Mouse (Mus musculus) cerebellum, adult 11 months (tissue): Measurements from ENCODE around the gene Trib3.
A peak's percentile ranks its signal among the peaks of the same experiment; 100 is the strongest.
"Not testable (repeated sequence)": the region's sequence is repeated elsewhere in the genome, so short reads cannot be mapped to it uniquely, and the experiment has no call there.

Source experiments
- DNase-seq: peaks from one replicate; pipeline ENCODE4 v3.0.0; 2022

Gene Trib3

DNA sequence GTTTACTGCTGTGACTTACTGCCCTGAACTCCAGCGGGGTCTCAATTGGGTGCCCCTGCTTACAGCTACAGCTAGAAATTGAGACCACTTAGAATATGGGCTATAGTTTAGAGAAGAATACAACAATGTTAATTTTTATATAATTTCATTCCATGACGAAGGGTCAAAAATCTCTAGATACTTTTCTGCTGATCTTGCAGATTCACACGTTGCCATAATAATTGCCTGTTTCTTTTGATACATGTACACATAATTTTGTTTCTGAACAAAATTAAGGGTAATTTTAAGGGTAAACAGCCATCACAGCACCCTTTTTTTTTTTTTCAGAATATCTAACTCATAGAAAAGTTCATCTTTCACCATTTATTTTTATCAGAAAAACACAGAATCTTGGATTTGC lies 36.6 kb downstream of the Trib3 start:
- no peak for DNase-seq

DNA sequence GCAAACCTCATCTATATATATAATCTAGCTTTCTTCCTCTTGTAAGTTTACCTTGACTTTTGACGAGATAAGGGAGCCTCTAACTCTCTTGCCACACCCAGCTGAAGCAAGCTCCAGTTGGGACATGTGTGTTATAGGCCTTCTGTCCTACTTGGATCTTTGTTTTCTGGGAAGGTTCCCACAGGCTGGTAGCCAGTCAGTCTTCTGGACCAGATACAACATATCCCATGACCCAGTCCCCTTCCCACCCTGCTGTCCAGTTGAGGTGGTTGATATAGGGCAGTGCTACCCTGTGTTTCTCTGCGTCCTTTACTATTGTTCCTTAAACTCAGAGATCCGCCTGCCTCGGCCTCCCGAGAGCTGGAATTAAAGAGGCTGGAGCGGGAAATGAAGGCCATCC lies 38.4 kb downstream of the Trib3 start:
- no peak for DNase-seq

DNA sequence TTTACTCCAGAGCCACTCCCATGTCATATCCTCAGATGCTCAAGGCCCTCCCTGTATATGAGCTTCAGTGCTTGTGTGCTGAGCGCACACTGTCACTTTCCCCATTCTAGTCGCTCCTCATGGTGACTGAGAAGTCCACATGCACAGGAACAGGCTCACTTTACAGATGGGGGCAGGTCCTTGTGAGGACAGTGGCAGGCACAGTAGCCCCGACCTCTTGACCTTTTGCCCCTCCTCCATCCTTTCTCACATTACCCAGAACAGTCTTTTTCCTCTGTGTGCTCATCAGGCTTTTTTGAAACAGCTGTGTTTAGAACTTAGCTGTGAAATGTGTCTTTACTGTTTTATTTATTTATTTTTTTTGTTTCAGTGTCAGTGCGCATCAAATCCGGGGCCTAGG lies 40.1 kb downstream of the Trib3 start:
- no peak for DNase-seq

DNA sequence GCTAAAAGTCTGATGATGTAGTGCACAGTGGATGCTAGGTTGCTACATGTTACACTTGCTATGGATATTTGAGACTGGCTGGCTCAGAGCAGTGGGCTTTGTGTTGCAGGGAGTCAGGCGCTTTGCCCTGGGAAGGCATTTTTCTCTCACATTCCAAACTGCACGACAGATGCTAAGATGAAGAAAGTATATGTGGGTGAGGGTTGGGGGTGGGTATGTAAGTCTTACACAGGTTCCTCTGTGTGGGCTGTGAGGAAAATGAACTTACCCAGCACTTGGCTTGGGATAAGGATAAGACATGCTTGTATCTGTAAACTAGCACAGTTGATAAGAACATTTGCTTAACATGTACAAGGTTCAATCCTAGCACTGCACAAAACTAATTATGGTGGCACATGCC lies 41.0 kb downstream of the Trib3 start:
- DNase-seq = no peak

DNA sequence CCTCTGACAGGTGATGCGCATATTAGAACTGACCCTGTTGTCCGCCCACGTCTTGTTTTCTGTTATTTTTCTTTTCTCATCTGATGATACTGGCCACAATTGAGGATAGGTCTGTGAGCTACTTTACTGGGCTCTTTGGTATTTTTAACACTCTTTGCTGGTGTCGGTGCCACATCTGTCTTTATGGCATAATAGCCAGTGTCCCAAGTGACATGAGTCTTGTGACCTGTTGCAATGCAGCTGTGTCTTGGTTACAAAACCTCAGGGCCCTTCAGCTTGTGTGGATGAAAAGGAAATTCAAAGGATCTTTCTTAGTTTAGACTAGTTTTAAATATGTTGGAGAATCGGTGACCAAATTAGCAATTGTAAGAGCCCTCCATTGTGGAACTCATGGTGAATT lies 49.3 kb downstream of the Trib3 start:
- no peak for DNase-seq

DNA sequence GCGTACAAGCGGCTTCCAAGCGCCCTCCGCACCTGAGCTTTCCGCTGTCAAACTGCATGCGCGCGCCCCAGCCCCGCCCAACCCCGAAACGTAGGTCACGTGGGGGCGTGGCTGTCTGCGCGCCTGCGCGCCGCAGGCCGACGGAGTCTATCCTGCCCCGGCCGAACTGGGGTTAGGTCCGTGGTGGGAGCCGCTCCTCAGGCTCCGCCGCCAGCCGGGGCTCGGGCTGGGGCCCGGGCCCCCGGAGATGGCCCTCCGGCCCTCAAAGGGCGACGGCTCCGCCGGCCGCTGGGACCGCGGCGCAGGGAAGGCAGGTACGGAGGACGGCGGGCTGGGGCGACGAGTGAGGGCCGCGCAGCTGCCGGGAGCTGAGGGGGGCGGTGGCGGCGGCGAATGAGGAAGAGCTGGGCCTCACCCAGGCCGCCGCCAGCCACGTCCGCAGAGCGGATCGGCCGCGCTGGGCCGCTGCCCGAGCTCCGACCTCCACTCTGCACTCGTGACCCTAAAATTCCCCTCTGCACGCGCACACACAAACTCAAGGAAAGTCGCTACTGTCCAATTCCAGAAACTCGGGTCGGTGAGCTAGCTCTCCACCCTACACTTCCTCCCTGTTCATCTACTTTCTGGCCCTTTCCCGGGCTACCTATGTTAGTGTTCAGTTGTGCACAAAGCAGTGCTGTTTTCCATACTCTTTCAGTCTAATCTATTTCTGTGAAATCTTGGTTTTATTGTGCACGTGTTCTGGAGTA lies 49.9 kb downstream of the Trib3 start, which contains the start of gene Tbc1d20:
Gene Tbc1d20, plus strand, starts transcription at position 102 of the 749 bp plus-strand sequence.
- peak; percentile 90 for DNase-seq

DNA sequence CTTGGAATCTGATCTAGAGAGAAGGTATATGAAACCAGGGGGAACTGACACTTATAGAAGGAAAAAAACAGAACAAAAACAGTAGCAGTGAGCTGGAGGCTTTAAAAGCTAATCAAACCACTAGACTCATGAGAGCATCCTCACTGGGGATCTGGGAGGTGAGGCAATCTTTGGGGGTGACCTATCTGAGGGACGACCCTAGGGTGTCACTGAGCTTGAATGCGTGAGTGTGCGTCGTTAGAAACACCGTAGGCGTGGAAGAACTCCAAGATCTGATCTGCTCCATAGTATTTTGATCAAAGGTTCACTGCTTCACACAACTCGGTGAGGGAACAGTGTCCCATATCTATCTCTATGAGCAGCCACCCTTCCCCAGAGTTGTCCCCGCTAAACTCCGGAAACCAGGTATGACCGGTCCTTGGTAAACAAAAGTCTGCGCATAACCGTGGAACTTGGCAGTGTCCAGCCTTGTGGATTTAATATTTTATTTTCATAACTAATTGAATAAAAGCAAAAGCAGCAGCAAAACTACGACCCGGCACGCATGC lies 50.6 kb downstream of the Trib3 start:
- DNase-seq = no peak

DNA sequence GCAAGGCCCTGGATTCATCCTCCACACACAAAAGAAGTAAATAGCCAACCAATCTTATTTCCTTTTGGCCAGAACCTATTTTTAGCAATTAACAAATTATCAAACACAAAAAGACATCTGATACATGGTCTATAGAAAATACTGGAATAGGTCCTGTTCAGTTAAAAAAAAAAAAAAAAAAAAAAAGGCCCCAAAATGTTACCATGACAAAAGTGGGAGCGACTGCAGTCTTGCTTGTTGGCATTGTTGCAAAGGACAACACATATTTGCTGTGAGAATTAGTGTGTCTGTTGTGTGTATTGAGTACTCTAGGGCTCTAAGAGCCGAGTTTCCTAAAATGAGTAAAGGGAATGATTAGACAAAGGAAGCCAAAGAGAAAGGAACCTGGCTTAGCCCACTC lies 51.4 kb downstream of the Trib3 start:
- no peak for DNase-seq

DNA sequence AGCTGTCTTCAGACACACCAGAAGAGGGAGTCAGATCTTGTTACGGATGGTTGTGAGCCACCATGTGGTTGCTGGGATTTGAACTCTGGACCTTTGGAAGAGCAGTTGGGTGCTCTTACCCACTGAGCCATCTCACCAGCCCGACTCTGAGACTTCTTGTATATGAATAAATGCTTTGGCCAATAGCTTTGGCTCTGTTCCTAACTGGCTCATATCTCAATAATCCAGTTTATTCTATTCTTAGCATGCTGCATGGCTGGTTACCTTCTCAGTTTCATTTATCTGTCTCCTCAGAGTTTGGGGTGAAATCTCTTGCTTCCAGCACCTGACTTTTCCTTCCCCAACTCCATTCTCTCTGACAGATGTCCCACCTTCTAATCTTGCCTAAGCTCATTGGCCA lies 54.2 kb downstream of the Trib3 start:
- not testable (repeated sequence) for DNase-seq

DNA sequence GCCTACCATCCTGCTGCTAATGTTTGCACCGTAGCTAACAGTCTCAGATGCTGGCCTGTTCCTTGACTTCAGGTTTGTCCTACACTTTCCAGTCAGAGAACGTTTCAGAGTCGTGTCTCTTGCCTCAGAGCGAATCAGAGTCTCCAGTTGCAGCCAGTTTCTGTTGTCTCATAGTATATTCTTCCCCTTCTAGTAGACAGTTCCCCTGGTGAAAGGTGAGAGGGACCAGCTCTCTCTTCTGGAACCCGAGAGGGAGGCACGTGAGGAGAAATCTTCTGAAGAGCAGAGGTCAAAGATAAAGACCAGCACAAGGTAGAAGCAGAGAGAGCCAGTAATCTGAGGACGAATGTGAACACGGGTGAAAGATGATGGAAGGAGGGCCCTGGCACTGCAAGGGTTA lies 55.8 kb downstream of the Trib3 start:
- no peak for DNase-seq

DNA sequence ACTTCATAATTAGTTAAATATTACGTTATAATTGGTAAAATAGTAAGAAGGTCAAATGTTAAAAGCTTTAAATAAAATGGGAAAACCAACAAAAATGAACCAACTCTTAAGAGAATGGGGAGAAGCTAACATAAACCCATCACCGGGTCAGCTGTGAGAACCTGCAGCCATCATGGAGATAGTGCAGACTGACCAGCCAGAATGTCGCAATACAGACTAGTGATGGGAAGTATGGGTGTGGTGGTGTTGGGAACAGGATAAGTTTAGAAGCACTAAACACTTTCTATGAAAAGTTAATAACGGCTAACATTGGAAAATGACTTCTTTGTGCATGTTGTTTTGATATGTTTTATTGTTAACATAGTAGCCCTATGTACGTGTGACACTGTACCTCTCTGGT lies 56.3 kb downstream of the Trib3 start:
- DNase-seq = no peak
